Mouse (Mus musculus): Measurements from ENCODE around the gene Fxyd1. TPM values are rescaled to one million over a fixed set of nuclear protein-coding genes. Genes with fewer than 3 reads are reported as not detected.

Fxyd1 gene
- polyA plus RNA-seq, 1 experiment from 2014 or later, result 71.8 TPM

GRCm38 (mm10) chr7:31041023-31041407 lies 16.0 kb downstream of the Fxyd1 start:
- H3K36me3 ChIP-seq (ENCODE audit: control insufficient read depth, insufficient read depth, low read length), result no peaks in the 10 kb centered on the region
- no peaks in the 10 kb centered on the region for H3K9me3 ChIP-seq (ENCODE audit: control insufficient read depth, low read length)
- ATAC-seq (replicated peaks; ENCODE audit: low FRiP score, low TSS enrichment, low read depth) (no peak), DNase-seq (ENCODE audit: low spot score) (no peak)
- peaks cover 25% of the 10 kb centered on the region for H3K27me3 ChIP-seq (replicated peaks; ENCODE audit: control insufficient read depth, insufficient read depth, low read length)
- 39% methylated on average over 8 of the region's 8 CpGs for WGBS
- H3K4me3 ChIP-seq (ENCODE audit: low read depth, low read length), result no peak overlapping the region
- no peak overlapping the region for H3K9ac ChIP-seq (ENCODE audit: low read length)
- H3K27ac ChIP-seq (ENCODE audit: low read depth), result no peak overlapping the region
- 0 out of 2 replicates have a peak, but pooled peaks cover 7% of the 10 kb centered on the region for H3K4me1 ChIP-seq (replicated peaks; ENCODE audit: control insufficient read depth, insufficient read depth, low read length)
- H3K4me2 ChIP-seq (ENCODE audit: low read length), result no peak overlapping the region

GRCm38 (mm10) chr7:31040281-31041022 lies 16.5 kb downstream of the Fxyd1 start:
- no peak for DNase-seq (ENCODE audit: low spot score)
- Histone ChIP-seq H3K4me1 (replicated peaks; ENCODE audit: control insufficient read depth, insufficient read depth, low read length) (0 out of 2 replicates have a peak, but pooled peaks cover 7% of the 10 kb centered on the region), H3K27ac (ENCODE audit: low read depth) (no peak overlapping the region), H3K36me3 (ENCODE audit: control insufficient read depth, insufficient read depth, low read length) (no peaks in the 10 kb centered on the region), H3K27me3 (replicated peaks; ENCODE audit: control insufficient read depth, insufficient read depth, low read length) (peaks cover 25% of the 10 kb centered on the region), H3K4me3 (ENCODE audit: low read depth, low read length) (no peak overlapping the region), H3K9me3 (ENCODE audit: control insufficient read depth, low read length) (no peaks in the 10 kb centered on the region), H3K9ac (ENCODE audit: low read length) (no peak overlapping the region), H3K4me2 (ENCODE audit: low read length) (no peak overlapping the region)
- ATAC-seq (replicated peaks; ENCODE audit: low FRiP score, low TSS enrichment, low read depth), result no peak
- WGBS, result 73% methylated on average over 12 of the region's 12 CpGs

DNA sequence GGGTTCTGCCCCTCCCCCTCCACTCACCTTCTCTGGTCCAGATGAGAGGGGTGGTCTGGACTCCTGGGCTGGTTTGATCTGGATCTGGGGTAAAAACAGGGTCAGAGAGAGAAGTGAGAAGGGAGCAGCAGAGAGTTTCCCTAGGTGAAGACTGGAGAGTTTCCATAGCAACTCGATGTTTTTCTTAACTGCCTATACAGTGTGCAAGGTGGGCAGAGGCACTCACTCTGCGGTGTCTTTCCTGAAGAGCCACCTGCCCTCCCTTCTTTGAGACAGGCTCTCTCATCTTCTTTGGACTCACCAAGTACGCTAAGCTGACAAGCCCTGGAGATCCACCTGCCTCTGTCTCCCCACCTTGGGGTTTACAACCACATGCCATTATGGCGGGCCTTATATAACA lies 18.0 kb downstream of the Fxyd1 start:
- Histone ChIP-seq H3K4me1 (replicated peaks; ENCODE audit: control insufficient read depth, insufficient read depth, low read length) (0 out of 2 replicates have a peak, but pooled peaks cover 7% of the 10 kb centered on the region), H3K27ac (ENCODE audit: low read depth) (no peak overlapping the region), H3K4me2 (ENCODE audit: low read length) (no peak overlapping the region), H3K36me3 (ENCODE audit: control insufficient read depth, insufficient read depth, low read length) (no peaks in the 10 kb centered on the region), H3K9me3 (ENCODE audit: control insufficient read depth, low read length) (no peaks in the 10 kb centered on the region), H3K4me3 (ENCODE audit: low read depth, low read length) (no peak overlapping the region), H3K9ac (ENCODE audit: low read length) (no peak overlapping the region), H3K27me3 (replicated peaks; ENCODE audit: control insufficient read depth, insufficient read depth, low read length) (peaks cover 16% of the 10 kb centered on the region)
- WGBS, result 81% methylated on average over 4 of the region's 4 CpGs
- no peak for DNase-seq (ENCODE audit: low spot score)
- no peak for ATAC-seq (replicated peaks; ENCODE audit: low FRiP score, low TSS enrichment, low read depth)

DNA sequence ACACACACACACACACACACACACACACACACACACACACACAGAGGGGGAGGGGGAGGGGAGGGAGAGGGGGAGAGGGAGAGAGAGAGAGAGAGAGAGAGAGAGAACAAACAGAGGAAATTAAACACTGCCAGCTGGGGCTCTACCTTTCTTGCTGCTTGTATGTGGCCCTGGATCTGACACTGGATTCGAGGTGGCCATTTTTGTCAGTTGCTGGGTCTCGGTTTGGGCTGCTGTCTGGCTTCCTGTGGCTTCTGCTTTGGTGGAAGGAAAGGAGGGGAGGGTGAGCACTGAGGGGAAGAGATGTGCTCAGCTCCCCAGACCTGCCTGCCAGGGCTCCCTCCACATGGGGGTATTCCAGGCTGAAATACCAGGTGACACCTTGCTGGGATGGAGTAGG lies 19.3 kb downstream of the Fxyd1 start:
- Histone ChIP-seq H3K4me2 (ENCODE audit: low read length) (no peak overlapping the region), H3K9ac (ENCODE audit: low read length) (no peak overlapping the region), H3K27me3 (replicated peaks; ENCODE audit: control insufficient read depth, insufficient read depth, low read length) (peaks cover 8% of the 10 kb centered on the region), H3K27ac (ENCODE audit: low read depth) (no peak overlapping the region), H3K4me3 (ENCODE audit: low read depth, low read length) (no peak overlapping the region), H3K36me3 (ENCODE audit: control insufficient read depth, insufficient read depth, low read length) (no peaks in the 10 kb centered on the region), H3K4me1 (replicated peaks; ENCODE audit: control insufficient read depth, insufficient read depth, low read length) (0 out of 2 replicates have a peak, but pooled peaks cover 7% of the 10 kb centered on the region), H3K9me3 (ENCODE audit: control insufficient read depth, low read length) (no peaks in the 10 kb centered on the region)
- DNase-seq (ENCODE audit: low spot score) (no peak), ATAC-seq (replicated peaks; ENCODE audit: low FRiP score, low TSS enrichment, low read depth) (no peak)
- WGBS, result 60% methylated on average over 2 of the region's 2 CpGs

DNA sequence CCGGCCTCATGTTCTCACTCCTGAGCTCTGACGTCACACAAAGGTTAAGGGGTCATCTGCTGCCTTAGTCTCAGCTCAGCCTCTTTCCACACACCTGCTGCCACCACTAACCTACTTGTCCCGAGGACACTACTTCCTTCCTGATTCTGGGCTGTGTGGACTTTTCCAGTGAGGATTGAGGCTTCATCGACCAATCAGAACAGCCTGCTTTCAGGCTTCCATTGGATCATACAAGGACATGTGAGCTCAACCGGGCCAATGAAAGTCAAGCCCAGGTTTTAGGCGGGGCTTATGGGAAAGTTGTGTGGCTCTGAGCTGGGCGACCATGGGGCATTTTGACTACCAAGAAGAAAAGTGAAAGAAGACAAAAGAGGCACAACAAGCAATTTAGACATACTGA lies 20.1 kb downstream of the Fxyd1 start:
- DNase-seq (ENCODE audit: low spot score) (no peak), ATAC-seq (replicated peaks; ENCODE audit: low FRiP score, low TSS enrichment, low read depth) (no peak)
- 86% methylated on average over 7 of the region's 7 CpGs for WGBS
- Histone ChIP-seq H3K4me2 (ENCODE audit: low read length) (no peak overlapping the region), H3K27me3 (replicated peaks; ENCODE audit: control insufficient read depth, insufficient read depth, low read length) (peaks cover 4% of the 10 kb centered on the region), H3K9ac (ENCODE audit: low read length) (no peak overlapping the region), H3K9me3 (ENCODE audit: control insufficient read depth, low read length) (no peaks in the 10 kb centered on the region), H3K36me3 (ENCODE audit: control insufficient read depth, insufficient read depth, low read length) (no peaks in the 10 kb centered on the region), H3K27ac (ENCODE audit: low read depth) (no peak overlapping the region), H3K4me1 (replicated peaks; ENCODE audit: control insufficient read depth, insufficient read depth, low read length) (0 out of 2 replicates have a peak, but pooled peaks cover 4% of the 10 kb centered on the region), H3K4me3 (ENCODE audit: low read depth, low read length) (no peak overlapping the region)

DNA sequence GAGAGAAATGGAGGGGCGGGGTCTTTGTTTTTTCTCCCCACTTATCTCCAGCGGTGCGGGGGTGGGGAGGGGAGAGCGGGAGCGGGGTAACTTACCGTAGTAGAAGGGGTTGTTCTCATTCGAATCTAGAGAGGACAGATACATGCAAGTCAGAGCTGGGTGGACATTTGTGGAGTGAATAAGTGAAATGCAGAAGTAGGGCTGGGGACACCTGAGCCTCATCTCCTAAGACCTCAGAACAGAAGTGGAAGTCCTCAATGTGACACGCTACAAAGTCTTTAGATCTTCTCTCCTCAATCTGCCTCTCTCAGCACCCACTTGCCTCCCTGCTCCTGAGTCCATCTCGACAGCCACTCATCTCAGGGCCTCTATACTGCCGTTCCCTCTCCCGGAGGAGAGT lies 21.7 kb downstream of the Fxyd1 start:
- 76% methylated on average over 11 of the region's 11 CpGs for WGBS
- no peak for DNase-seq (ENCODE audit: low spot score)
- Histone ChIP-seq H3K4me3 (ENCODE audit: low read depth, low read length) (no peak overlapping the region), H3K9ac (ENCODE audit: low read length) (no peak overlapping the region), H3K4me1 (replicated peaks; ENCODE audit: control insufficient read depth, insufficient read depth, low read length) (no peaks in the 10 kb centered on the region), H3K27ac (ENCODE audit: low read depth) (no peak overlapping the region), H3K9me3 (ENCODE audit: control insufficient read depth, low read length) (no peaks in the 10 kb centered on the region), H3K27me3 (replicated peaks; ENCODE audit: control insufficient read depth, insufficient read depth, low read length) (no peaks in the 10 kb centered on the region), H3K36me3 (ENCODE audit: control insufficient read depth, insufficient read depth, low read length) (no peaks in the 10 kb centered on the region), H3K4me2 (ENCODE audit: low read length) (no peak overlapping the region)
- ATAC-seq (replicated peaks; ENCODE audit: low FRiP score, low TSS enrichment, low read depth), result no peak

DNA sequence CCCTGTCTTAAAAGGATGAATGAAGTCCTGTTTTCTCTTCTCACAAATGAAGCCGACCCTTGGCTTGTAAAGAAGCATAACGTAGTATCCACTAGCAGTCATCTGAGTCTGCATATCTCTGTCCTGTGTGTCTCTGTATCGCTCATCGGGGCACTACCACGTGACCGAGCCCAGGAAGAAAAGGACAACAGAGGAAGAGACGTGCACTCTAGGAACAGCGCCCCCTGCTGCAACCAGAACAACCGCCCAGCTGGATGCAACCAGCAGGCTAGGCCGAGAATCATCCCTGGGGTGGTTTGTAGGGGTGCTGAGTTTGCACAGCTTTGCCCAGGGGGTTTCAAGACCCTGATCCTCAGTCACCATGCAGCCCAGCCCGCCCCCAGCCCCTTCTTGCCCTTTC lies 22.2 kb downstream of the Fxyd1 start:
- no peaks in the 10 kb centered on the region for H3K36me3 ChIP-seq (ENCODE audit: control insufficient read depth, insufficient read depth, low read length)
- no peak for ATAC-seq (replicated peaks; ENCODE audit: low FRiP score, low TSS enrichment, low read depth)
- WGBS, result 69% methylated on average over 11 of the region's 11 CpGs
- H3K9ac ChIP-seq (ENCODE audit: low read length), result no peak overlapping the region
- no peak overlapping the region for H3K4me3 ChIP-seq (ENCODE audit: low read depth, low read length)
- no peaks in the 10 kb centered on the region for H3K9me3 ChIP-seq (ENCODE audit: control insufficient read depth, low read length)
- no peaks in the 10 kb centered on the region for H3K27me3 ChIP-seq (replicated peaks; ENCODE audit: control insufficient read depth, insufficient read depth, low read length)
- H3K27ac ChIP-seq (ENCODE audit: low read depth), result no peak overlapping the region
- no peak overlapping the region for H3K4me2 ChIP-seq (ENCODE audit: low read length)
- no peak for DNase-seq (ENCODE audit: low spot score)
- H3K4me1 ChIP-seq (replicated peaks; ENCODE audit: control insufficient read depth, insufficient read depth, low read length), result no peaks in the 10 kb centered on the region

- no peak for DNase-seq (ENCODE audit: low spot score)
- H3K27me3 ChIP-seq (replicated peaks; ENCODE audit: control insufficient read depth, insufficient read depth, low read length), result no peaks in the 10 kb centered on the region
- H3K4me1 ChIP-seq (replicated peaks; ENCODE audit: control insufficient read depth, insufficient read depth, low read length), result no peaks in the 10 kb centered on the region
- H3K27ac ChIP-seq (ENCODE audit: low read depth), result no peak overlapping the region
- no peak overlapping the region for H3K4me3 ChIP-seq (ENCODE audit: low read depth, low read length)
- no peak for ATAC-seq (replicated peaks; ENCODE audit: low FRiP score, low TSS enrichment, low read depth)
- H3K36me3 ChIP-seq (ENCODE audit: control insufficient read depth, insufficient read depth, low read length), result no peaks in the 10 kb centered on the region
- H3K9ac ChIP-seq (ENCODE audit: low read length), result no peak overlapping the region
- no peak overlapping the region for H3K4me2 ChIP-seq (ENCODE audit: low read length)
- 59% methylated on average over 9 of the region's 9 CpGs for WGBS
- H3K9me3 ChIP-seq (ENCODE audit: control insufficient read depth, low read length), result no peaks in the 10 kb centered on the region
Observed at GRCm38 (mm10) chr7:31033409-31034165, 23.4 kb downstream of the Fxyd1 start.
